9 mouse cellular contexts compared by ENCODE assay signal in the genomic region with DNA sequence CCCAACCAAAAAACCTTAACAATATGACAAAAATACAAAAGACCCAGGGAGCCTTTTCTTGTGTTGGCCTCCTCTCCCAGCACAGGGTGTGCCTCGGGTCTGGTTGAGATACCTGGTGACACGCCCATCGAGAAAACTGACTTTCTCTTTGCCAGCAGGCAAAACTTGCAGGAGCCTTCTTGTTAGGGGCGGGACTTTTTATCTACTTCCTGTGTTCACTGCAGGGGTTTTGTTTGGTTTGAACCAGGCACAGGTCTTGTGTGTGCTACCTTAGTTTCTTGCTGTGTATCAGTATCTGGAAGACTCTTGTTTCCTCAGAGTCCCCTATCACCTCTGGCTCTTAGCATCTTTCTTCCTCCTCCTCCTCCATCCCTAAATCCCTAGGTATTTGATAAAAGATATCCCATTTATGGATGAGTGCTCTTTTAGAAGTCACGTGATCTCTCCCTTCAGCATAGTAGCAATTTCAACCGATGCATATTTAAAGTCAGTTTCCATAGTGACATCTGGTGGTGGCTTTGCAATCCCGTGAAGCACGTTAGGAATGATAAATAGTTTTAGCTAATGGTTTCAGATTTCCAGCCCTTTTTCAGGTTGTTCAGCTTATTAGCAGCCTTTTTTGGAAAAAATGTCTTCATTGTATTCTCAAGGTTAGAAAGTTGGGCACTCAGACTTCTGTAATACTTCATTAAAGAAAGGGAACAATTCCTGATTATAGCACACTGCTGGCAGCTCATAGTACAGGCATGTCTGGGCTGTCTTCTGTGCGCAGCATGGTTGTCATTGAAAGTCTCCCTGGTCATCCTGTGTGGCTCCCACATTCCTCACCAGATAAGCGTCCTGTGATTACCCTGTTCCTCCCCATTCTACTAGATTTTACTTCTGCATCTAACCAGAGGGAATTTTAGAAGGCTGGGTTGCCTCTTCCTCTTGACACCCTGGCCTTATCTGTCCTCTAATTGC. TPM values are rescaled to one million over a fixed set of nuclear protein-coding genes. Genes with fewer than 3 reads are reported as not detected.
DNase-seq lines count a peak whose midpoint lies in the region; ATAC-seq lines count a peak whose summit lies in the region.
"Had no signal": no experiment of that assay in that cellular context is flagged by ENCODE, and none has a peak within 500 bp of the region (broad histone marks: within the 10 kb centered on the region; RNA-seq: fewer than 3 reads in every experiment).

No protein-coding gene starts in this region.

- peak; percentile 32 for DNase-seq in neural tube, embryonic 11.5 days (ENCODE audit: low spot score)
- DNase-seq in neural tube, embryonic 10.5 days (ENCODE audit: extremely low spot score, low spot score), result no peak
- DNase-seq in hindbrain, embryonic 14.5 days (ENCODE audit: low spot score), result peak; percentile 78
- DNase-seq in midbrain, embryonic 10.5 days (ENCODE audit: low spot score), result no peak
- no peak for DNase-seq in adrenal gland, postnatal 4 days (ENCODE audit: low spot score in 2 of 2)
- DNase-seq: liver, embryonic 13.5 days had no signal

- peaks cover 4% of the 10 kb centered on the region for H3K4me1 ChIP-seq in neural tube, embryonic 11.5 days (ENCODE audit: control insufficient read depth, insufficient read depth, low read length)
- H3K4me1 ChIP-seq in embryonic facial prominence, embryonic 15.5 days, result peaks cover 10% of the 10 kb centered on the region
- H3K4me1 ChIP-seq in hindbrain, embryonic 14.5 days (replicated peaks; ENCODE audit: control insufficient read depth, insufficient read depth, low read length), result peaks cover 11% of the 10 kb centered on the region; the same call in 1 of the 2 replicates
- peaks cover 36% of the 10 kb centered on the region for H3K4me1 ChIP-seq in midbrain, embryonic 10.5 days

- H3K9me3 ChIP-seq in neural tube, embryonic 11.5 days (ENCODE audit: control insufficient read depth, low read length), result no peaks in the 10 kb centered on the region
- H3K9me3 ChIP-seq in embryonic facial prominence, embryonic 15.5 days (replicated peaks), result no peaks in the 10 kb centered on the region
- no peaks in the 10 kb centered on the region for H3K9me3 ChIP-seq in hindbrain, embryonic 14.5 days (ENCODE audit: control insufficient read depth, low read length)
- H3K9me3 ChIP-seq in midbrain, embryonic 10.5 days (replicated peaks), result no peaks in the 10 kb centered on the region
- H3K9me3 ChIP-seq: embryonic facial prominence, embryonic 12.5 days; liver, embryonic 13.5 days had no signal

- WGBS in neural tube, embryonic 11.5 days, result 37% methylated on average over 10 of the region's 10 CpGs
- 31% methylated on average over 10 of the region's 10 CpGs for WGBS in embryonic facial prominence, embryonic 15.5 days
- WGBS in hindbrain, embryonic 14.5 days, result 26% methylated on average over 10 of the region's 10 CpGs
- WGBS in midbrain, embryonic 10.5 days, result 35% methylated on average over 10 of the region's 10 CpGs

- no peak overlapping the region for H3K9ac ChIP-seq in neural tube, embryonic 11.5 days (ENCODE audit: low read length)
- H3K9ac ChIP-seq in embryonic facial prominence, embryonic 15.5 days, result no peak overlapping the region
- H3K9ac ChIP-seq in hindbrain, embryonic 14.5 days, result no peak overlapping the region
- H3K9ac ChIP-seq: embryonic facial prominence, embryonic 12.5 days; liver, embryonic 13.5 days had no signal

- no peak overlapping the region for H3K4me3 ChIP-seq in neural tube, embryonic 11.5 days (ENCODE audit: low read depth, low read length)
- no peak overlapping the region for H3K4me3 ChIP-seq in embryonic facial prominence, embryonic 15.5 days (replicated peaks)
- no peak overlapping the region for H3K4me3 ChIP-seq in hindbrain, embryonic 14.5 days (replicated peaks; ENCODE audit: low read length)
- H3K4me3 ChIP-seq in midbrain, embryonic 10.5 days, result no peak overlapping the region
- H3K4me3 ChIP-seq: embryonic facial prominence, embryonic 12.5 days; liver, embryonic 13.5 days had no signal

- peaks cover 2% of the 10 kb centered on the region; the same call in 1 of the 2 replicates for H3K36me3 ChIP-seq in neural tube, embryonic 11.5 days (ENCODE audit: control insufficient read depth, insufficient read depth, low read length)
- H3K36me3 ChIP-seq in embryonic facial prominence, embryonic 15.5 days, result peaks cover 20% of the 10 kb centered on the region
- H3K36me3 ChIP-seq in hindbrain, embryonic 14.5 days (replicated peaks; ENCODE audit: control insufficient read depth, insufficient read depth), result peaks cover 7% of the 10 kb centered on the region; the same call in 1 of the 2 replicates
- H3K36me3 ChIP-seq in midbrain, embryonic 10.5 days, result peaks cover 17% of the 10 kb centered on the region
- H3K36me3 ChIP-seq: liver, embryonic 13.5 days had no signal

- peak; percentile 77 for ATAC-seq in neural tube, embryonic 11.5 days (ENCODE audit: insufficient read depth, low FRiP score, low TSS enrichment)
- peak; percentile 39; the same call in 1 of the 2 replicates for ATAC-seq in embryonic facial prominence, embryonic 15.5 days (ENCODE audit: insufficient number of reproducible peaks, low FRiP score, low TSS enrichment, low read depth)
- peak; percentile 80 for ATAC-seq in hindbrain, embryonic 14.5 days (ENCODE audit: low FRiP score)
- ATAC-seq in monocyte, adult 5-6 weeks (replicated peaks; ENCODE audit: insufficient number of reproducible peaks, low FRiP score, low TSS enrichment, poor library complexity, severe bottlenecking), result no peak

- no peak overlapping the region for H3K27ac ChIP-seq in neural tube, embryonic 11.5 days (ENCODE audit: low read depth, low read length)
- no peak overlapping the region for H3K27ac ChIP-seq in embryonic facial prominence, embryonic 15.5 days (replicated peaks)
- H3K27ac ChIP-seq in hindbrain, embryonic 14.5 days, result no peak overlapping the region
- 0 out of 2 replicates have a peak overlapping the region, but pooled peaks have one; percentile 33 for H3K27ac ChIP-seq in midbrain, embryonic 10.5 days (replicated peaks)
- H3K27ac ChIP-seq: embryonic facial prominence, embryonic 12.5 days; liver, embryonic 13.5 days had no signal

- no peaks in the 10 kb centered on the region for H3K27me3 ChIP-seq in neural tube, embryonic 11.5 days (ENCODE audit: control insufficient read depth, insufficient read depth, low read length)
- H3K27me3 ChIP-seq in embryonic facial prominence, embryonic 15.5 days, result no peaks in the 10 kb centered on the region
- peaks cover 3% of the 10 kb centered on the region; the same call in 1 of the 2 replicates for H3K27me3 ChIP-seq in hindbrain, embryonic 14.5 days (ENCODE audit: control insufficient read depth, insufficient read depth, low read length)
- H3K27me3 ChIP-seq in midbrain, embryonic 10.5 days (ENCODE audit: low read depth, poor library complexity, severe bottlenecking), result no peaks in the 10 kb centered on the region; the same call in 1 of the 2 replicates
- H3K27me3 ChIP-seq: embryonic facial prominence, embryonic 12.5 days had no signal

- no peak overlapping the region for H3K4me2 ChIP-seq in neural tube, embryonic 11.5 days (ENCODE audit: low read depth)
- H3K4me2 ChIP-seq in embryonic facial prominence, embryonic 15.5 days (replicated peaks), result no peak overlapping the region
- no peak overlapping the region; the same call in 1 of the 2 replicates for H3K4me2 ChIP-seq in hindbrain, embryonic 14.5 days (replicated peaks)
- H3K4me2 ChIP-seq: embryonic facial prominence, embryonic 12.5 days; liver, embryonic 13.5 days had no signal

RNA-seq across cellular contexts. Expression of a gene that starts 50.4 kb away (rescaled TPM):
- 23.3 and 23.4 TPM in 2 replicates for polyA plus RNA-seq in neural tube, embryonic 11.5 days (2014; fragmentation: Nextera tagmentation; extraction: Ambion mirVana)
- 24.2 and 24.8 TPM in 2 replicates for polyA plus RNA-seq in embryonic facial prominence, embryonic 15.5 days (2015; fragmentation: Nextera tagmentation; extraction: Ambion mirVana)
- polyA plus RNA-seq in hindbrain, embryonic 14.5 days (2014; fragmentation: Nextera tagmentation; extraction: Ambion mirVana), result 25.3 and 28.8 TPM in 2 replicates
- 13.2 and 15.6 TPM in 2 replicates for polyA plus RNA-seq in midbrain, embryonic 10.5 days (2016; fragmentation: Nextera tagmentation; extraction: Ambion mirVana)
- 0.10 to 0.11 TPM in 2 of 3 replicates, not detected in the other for total RNA-seq in monocyte, adult 5-6 weeks (2017)
- 10 to 100 TPM; 75.5 to 90.7 TPM for total RNA-seq in adrenal gland, postnatal 4 days (2021)

Comparison
In these comparisons a context has a peak if more than half of its experiments do, and no peak if none do; other contexts are left out.
1. DNase-seq: peak in neural tube, embryonic 11.5 days (single experiment) and hindbrain, embryonic 14.5 days (single experiment); none in neural tube, embryonic 10.5 days (single experiment), midbrain, embryonic 10.5 days (single experiment) and adrenal gland, postnatal 4 days (0 of 2).